Mouse (Mus musculus) ES-Bruce4 (cell line): ENCODE results near the gene Acbd6. TPM values are rescaled to one million over a fixed set of nuclear protein-coding genes. Genes with fewer than 3 reads are reported as not detected.

Source experiments
- H3K27ac ChIP-seq: 2 replicates; pipeline ENCODE4 v1.5.1; 2012; ENCODE audit warnings: low read length, inconsistent platforms; ENCODE audit not compliant: insufficient read depth
- H3K27me3 ChIP-seq: 2 replicates; pipeline ENCODE4 v1.6.1; 2012; ENCODE audit warnings: mild to moderate bottlenecking, low read length, inconsistent platforms; ENCODE audit not compliant: control insufficient read depth, poor library complexity, insufficient read depth, severe bottlenecking
- H3K36me3 ChIP-seq: 2 replicates; pipeline ENCODE4 v1.6.1; 2012; ENCODE audit warnings: inconsistent platforms, mild to moderate bottlenecking, low read length, moderate library complexity; ENCODE audit not compliant: control insufficient read depth, poor library complexity, insufficient read depth, severe bottlenecking
- H3K4me1 ChIP-seq: one replicate; pipeline ENCODE4 v1.8.1; 2011; ENCODE audit warnings: low read length; ENCODE audit not compliant: control insufficient read depth, insufficient read depth
- H3K4me3 ChIP-seq: 2 replicates; pipeline ENCODE4 v1.5.1; 2011; ENCODE audit warnings: low read depth, mild to moderate bottlenecking, low read length
- H3K9ac ChIP-seq: 2 replicates; pipeline ENCODE4 v1.6.1; 2012; ENCODE audit warnings: low read depth, mild to moderate bottlenecking, inconsistent platforms; ENCODE audit not compliant: poor library complexity, severe bottlenecking
- H3K9me3 ChIP-seq: replicated peaks from 2 replicates; pipeline ENCODE4 v1.6.1; 2012; ENCODE audit warnings: mild to moderate bottlenecking, low read length, inconsistent platforms; ENCODE audit not compliant: control insufficient read depth, poor library complexity, insufficient read depth, severe bottlenecking
- CTCF ChIP-seq: IDR thresholded peaks from one replicate; pipeline ENCODE4 v1.8.1; 2011; ENCODE audit warnings: low read depth, low read length
- EP300 ChIP-seq: IDR thresholded peaks from 2 replicates; pipeline ENCODE4 v1.6.1; 2011; ENCODE audit warnings: low read depth, low read length; ENCODE audit not compliant: insufficient read depth
- POLR2A ChIP-seq: IDR thresholded peaks from one replicate; pipeline ENCODE4 v1.8.1; 2011; ENCODE audit warnings: low read length; ENCODE audit not compliant: insufficient read depth
- polyA plus RNA-seq: library from polyadenylated mRNA; stranded (reverse); fragments of >200 nt; gene quantifications from 2 replicates; pipeline ENCODE4 v1.2.4, GENCODE M21; 2011; ENCODE audit warnings: low read depth; ENCODE audit not compliant: missing spikeins, insufficient read depth, insufficient read length

Gene Acbd6
- polyA plus RNA-seq, 1 experiment, result 62.2 TPM

GRCm38 (mm10) chr1:155693026-155693425, 135.1 kb downstream of the Acbd6 start:
- no peak overlapping the region for H3K27ac ChIP-seq

DNA sequence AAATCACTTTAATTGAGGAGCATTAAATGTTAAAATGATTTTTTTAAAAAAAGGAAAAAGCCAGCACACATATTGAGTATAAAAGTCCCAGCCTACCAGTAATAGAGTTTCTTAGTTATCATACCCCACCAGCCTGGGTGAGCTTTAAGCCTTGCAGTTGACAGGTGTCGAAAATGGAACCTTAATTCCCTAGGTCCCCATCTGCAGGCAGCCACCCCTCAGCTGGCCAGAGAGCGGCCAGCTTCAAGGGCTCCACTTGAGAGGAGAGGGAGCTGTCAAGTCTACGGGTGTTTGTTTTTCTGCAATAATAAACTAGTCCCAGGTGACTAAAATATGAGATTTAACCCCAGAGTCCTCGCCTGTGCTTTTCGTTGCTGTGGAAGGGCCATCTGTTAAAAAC, 135.5 kb downstream of the Acbd6 start:
- no peaks in the 10 kb centered on the region for H3K36me3 ChIP-seq
- TF ChIP-seq EP300 (no peak), POLR2A (no peak), CTCF (no peak)
- no peaks in the 10 kb centered on the region for H3K4me1 ChIP-seq
- no peak overlapping the region for H3K4me3 ChIP-seq
- no peak overlapping the region for H3K9ac ChIP-seq
- H3K9me3 ChIP-seq, result no peaks in the 10 kb centered on the region
- no peak overlapping the region for H3K27ac ChIP-seq
- no peaks in the 10 kb centered on the region for H3K27me3 ChIP-seq

More at GRCm38 (mm10) chr1:155693026-155693425, 135.1 kb downstream of the Acbd6 start:
- Histone ChIP-seq H3K36me3 (no peaks in the 10 kb centered on the region), H3K4me3 (no peak overlapping the region), H3K4me1 (no peaks in the 10 kb centered on the region), H3K9me3 (no peaks in the 10 kb centered on the region), H3K27me3 (no peaks in the 10 kb centered on the region), H3K9ac (no peak overlapping the region)
- TF ChIP-seq CTCF, result no peak
- no peak for TF ChIP-seq EP300
- TF ChIP-seq POLR2A, result no peak

DNA sequence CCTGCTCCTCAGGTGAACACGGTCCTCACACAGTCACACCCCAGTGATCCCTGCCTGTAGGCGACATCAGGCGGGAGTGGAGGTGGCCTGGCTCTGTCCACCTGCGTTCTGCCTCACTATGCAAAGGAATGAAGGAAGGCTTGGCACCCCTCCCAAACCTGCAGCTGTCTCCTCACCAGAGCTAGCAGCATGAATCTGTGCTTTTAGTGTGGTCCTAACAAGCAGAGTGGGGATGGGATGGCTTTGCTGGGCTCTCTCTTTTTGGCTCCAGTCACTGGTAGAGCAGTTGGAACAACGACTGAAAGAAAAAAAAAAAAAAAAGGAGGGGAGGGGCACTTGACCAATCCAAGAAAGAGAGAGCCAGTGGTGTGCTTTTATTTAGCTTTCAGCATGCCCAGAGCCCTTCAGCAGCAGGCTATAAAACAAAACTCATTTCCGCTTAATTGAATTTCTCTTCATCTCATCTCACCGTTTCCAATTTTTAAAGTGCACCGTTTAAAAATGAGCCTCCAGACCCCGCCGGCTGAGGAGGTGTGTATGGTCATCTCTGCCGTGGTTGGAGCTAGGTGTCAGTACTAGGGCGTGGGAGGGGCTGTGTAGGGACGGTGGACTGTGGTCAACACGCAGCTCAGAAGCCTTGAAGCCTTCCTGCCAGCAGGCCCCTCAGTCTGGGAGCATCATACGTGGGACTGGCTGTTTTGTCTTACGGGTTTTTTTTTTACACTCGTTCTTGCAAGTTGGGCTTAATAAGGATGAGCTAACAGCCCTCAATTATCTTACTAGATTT, 140.6 kb downstream of the Acbd6 start:
- Histone ChIP-seq H3K9me3 (no peaks in the 10 kb centered on the region), H3K4me1 (no peaks in the 10 kb centered on the region), H3K27ac (no peak overlapping the region), H3K27me3 (no peaks in the 10 kb centered on the region), H3K4me3 (no peak overlapping the region), H3K9ac (no peak overlapping the region), H3K36me3 (no peaks in the 10 kb centered on the region)
- no peak for TF ChIP-seq POLR2A
- TF ChIP-seq CTCF, result no peak
- TF ChIP-seq EP300, result no peak

DNA sequence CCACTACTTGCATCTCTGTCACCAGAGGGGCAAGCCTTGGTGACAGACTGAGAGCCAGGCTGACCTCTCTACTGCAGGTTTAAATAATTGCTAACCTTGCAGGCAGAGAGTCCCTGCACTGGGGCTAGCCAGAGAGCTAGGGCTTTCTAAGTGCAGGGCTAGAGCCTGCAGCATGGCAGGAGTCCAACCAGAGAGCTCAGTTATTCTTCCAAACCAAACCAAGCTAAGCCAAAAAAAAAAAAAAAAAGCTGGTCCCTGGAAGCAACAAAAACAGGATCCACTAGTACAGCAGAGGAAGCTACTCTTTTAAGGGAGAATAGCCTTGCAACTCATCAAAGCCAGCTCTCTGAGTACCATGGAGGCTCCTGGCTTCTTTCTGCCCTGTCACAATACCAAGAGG, 143.0 kb downstream of the Acbd6 start:
- Histone ChIP-seq H3K27ac (no peak overlapping the region), H3K27me3 (no peaks in the 10 kb centered on the region), H3K9ac (no peak overlapping the region), H3K9me3 (no peaks in the 10 kb centered on the region), H3K4me3 (no peak overlapping the region), H3K36me3 (no peaks in the 10 kb centered on the region), H3K4me1 (no peaks in the 10 kb centered on the region)
- no peak for TF ChIP-seq CTCF

GRCm38 (mm10) chr1:155703191-155703680, 145.3 kb downstream of the Acbd6 start:
- no peak for TF ChIP-seq CTCF
- TF ChIP-seq POLR2A, result no peak
- TF ChIP-seq EP300, result no peak
- H3K4me3 ChIP-seq, result no peak overlapping the region
- H3K36me3 ChIP-seq, result no peaks in the 10 kb centered on the region
- no peak overlapping the region for H3K9ac ChIP-seq
- no peak overlapping the region for H3K27ac ChIP-seq
- no peaks in the 10 kb centered on the region for H3K27me3 ChIP-seq
- no peaks in the 10 kb centered on the region for H3K9me3 ChIP-seq
- H3K4me1 ChIP-seq, result no peaks in the 10 kb centered on the region

- H3K4me1 ChIP-seq, result no peaks in the 10 kb centered on the region
- no peaks in the 10 kb centered on the region for H3K36me3 ChIP-seq
- no peak overlapping the region for H3K27ac ChIP-seq
- no peak overlapping the region for H3K4me3 ChIP-seq
- H3K27me3 ChIP-seq, result no peaks in the 10 kb centered on the region
- TF ChIP-seq CTCF, result no peak
- TF ChIP-seq POLR2A, result no peak
- no peak for TF ChIP-seq EP300
- H3K9me3 ChIP-seq, result no peaks in the 10 kb centered on the region
- no peak overlapping the region for H3K9ac ChIP-seq
These were observed 146.3 kb downstream of the Acbd6 start for GRCm38 (mm10) chr1:155704182-155704581.
